Mouse (Mus musculus) kidney, adult 2 months (tissue): ENCODE results near the gene Cym. TPM values are rescaled to one million over a fixed set of nuclear protein-coding genes. Genes with fewer than 3 reads are reported as not detected.

ENCODE experiments used
- DNase-seq: peaks from one replicate; pipeline ENCODE4 v3.0.0; 2021
- H3K27ac ChIP-seq: fragments of 200-500 bp; 2 replicates; pipeline ENCODE4 v1.5.1; 2012; ENCODE audit warnings: low read depth, low read length, control low read depth, inconsistent platforms; ENCODE audit not compliant: insufficient read depth
- H3K27me3 ChIP-seq: fragments of 200-500 bp; replicated peaks from 2 replicates; pipeline ENCODE4 v1.6.1; 2012; ENCODE audit warnings: mild to moderate bottlenecking, moderate library complexity, low read length, inconsistent platforms; ENCODE audit not compliant: control insufficient read depth, insufficient read depth
- H3K36me3 ChIP-seq: fragments of 200-500 bp; 2 replicates; pipeline ENCODE4 v1.6.1; 2012; ENCODE audit warnings: mild to moderate bottlenecking, moderate library complexity, low read length, inconsistent platforms; ENCODE audit not compliant: control insufficient read depth, insufficient read depth
- H3K4me1 ChIP-seq: fragments of 200-500 bp; 2 replicates; pipeline ENCODE4 v1.6.1; 2011; ENCODE audit warnings: low read length; ENCODE audit not compliant: control insufficient read depth, insufficient read depth
- H3K4me3 ChIP-seq: fragments of 200-500 bp; 2 replicates; pipeline ENCODE4 v1.5.1; 2011; ENCODE audit warnings: mild to moderate bottlenecking, low read depth, low read length, control low read depth; ENCODE audit not compliant: insufficient read depth
- CTCF ChIP-seq: fragments of 200-500 bp; conservative IDR thresholded peaks from 2 replicates; pipeline ENCODE4 v1.5.1; 2011; ENCODE audit warnings: low read depth, mild to moderate bottlenecking, control low read depth, low read length, moderate library complexity, mixed read lengths; ENCODE audit not compliant: insufficient read depth, insufficient read length
- POLR2A ChIP-seq: fragments of 200-500 bp; IDR thresholded peaks from one replicate; pipeline ENCODE4 v1.6.1; 2011; ENCODE audit warnings: low read depth, low read length, control low read depth
- WGBS: fragments of 180-500 bp; shearing (Covaris S2); methylation state at CpG from one replicate; pipeline ENCODE4 v1.1.7; 2018; 5-methylcytosine and 5-hydroxymethylcytosine counted together
- polyA plus RNA-seq: library from polyadenylated mRNA; depleted of rRNA; stranded (reverse); fragments of >200 nt; gene quantifications from 2 replicates; pipeline ENCODE4 v1.2.3, GENCODE M21; 2012

The Cym gene
- polyA plus RNA-seq, 1 experiment, result 1.9 TPM

GRCm38 (mm10) chr3:107238471-107238980, 17.0 kb upstream of the Cym start:
- peak overlapping the region; percentile 32; the same call in 1 of the 2 replicates for H3K27ac ChIP-seq
- TF ChIP-seq POLR2A, result no peak
- no peak for TF ChIP-seq CTCF
- peaks cover 19% of the 10 kb centered on the region for H3K4me1 ChIP-seq
- H3K27me3 ChIP-seq, result no peaks in the 10 kb centered on the region
- H3K4me3 ChIP-seq, result no peak overlapping the region
- H3K36me3 ChIP-seq, result no peaks in the 10 kb centered on the region
- DNase-seq, result peak; percentile 93
- WGBS, result 51% methylated on average over 8 of the region's 8 CpGs

GRCm38 (mm10) chr3:107238051-107238450, 16.5 kb upstream of the Cym start:
- H3K27me3 ChIP-seq, result no peaks in the 10 kb centered on the region
- no peak for TF ChIP-seq POLR2A
- no peak for TF ChIP-seq CTCF
- H3K27ac ChIP-seq, result peak overlapping the region; percentile 32; the same call in 1 of the 2 replicates
- DNase-seq, result peak; percentile 74
- no peaks in the 10 kb centered on the region for H3K36me3 ChIP-seq
- no peak overlapping the region for H3K4me3 ChIP-seq
- 54% methylated on average over 2 of the region's 2 CpGs for WGBS
- H3K4me1 ChIP-seq, result peaks cover 19% of the 10 kb centered on the region

GRCm38 (mm10) chr3:107233945-107234344, 12.4 kb upstream of the Cym start:
- no peaks in the 10 kb centered on the region for H3K36me3 ChIP-seq
- no peak overlapping the region for H3K27ac ChIP-seq
- H3K27me3 ChIP-seq, result no peaks in the 10 kb centered on the region
- H3K4me3 ChIP-seq, result no peak overlapping the region
- no peak for TF ChIP-seq POLR2A
- TF ChIP-seq CTCF, result no peak
- H3K4me1 ChIP-seq, result peaks cover 16% of the 10 kb centered on the region
- 45% methylated on average over 2 of the region's 2 CpGs for WGBS
- DNase-seq, result no peak

DNA sequence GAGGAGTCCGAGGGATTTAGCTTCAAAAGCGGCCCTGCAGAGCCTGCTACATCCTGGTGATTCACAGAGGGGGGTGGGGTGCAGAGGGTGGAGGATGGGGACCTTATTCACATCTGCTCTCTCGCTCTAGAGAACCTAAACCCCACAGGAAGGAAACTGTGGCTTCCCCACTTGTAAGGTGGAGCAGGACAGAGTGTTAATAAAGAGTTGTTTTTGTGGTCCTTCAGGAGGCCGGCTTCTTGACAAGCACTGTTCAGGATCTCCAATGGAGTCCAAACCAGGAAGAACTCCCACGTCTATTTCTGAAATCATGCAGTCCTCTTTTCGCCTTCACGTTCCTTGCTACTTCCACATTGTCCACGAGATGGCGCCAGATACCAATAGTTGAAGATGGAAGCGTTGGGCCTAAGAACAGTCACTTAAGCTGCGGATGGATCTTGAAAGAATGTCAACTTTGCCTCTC, 11.8 kb upstream of the Cym start:
- DNase-seq, result peak; percentile 78

GRCm38 (mm10) chr3:107231202-107231601, 9.7 kb upstream of the Cym start:
- 0 out of 2 replicates have a peak, but pooled peaks cover 5% of the 10 kb centered on the region for H3K4me1 ChIP-seq
- 35% methylated on average over 4 of the region's 4 CpGs for WGBS
- TF ChIP-seq CTCF (no peak), POLR2A (no peak)
- H3K4me3 ChIP-seq, result no peak overlapping the region
- DNase-seq, result no peak
- H3K36me3 ChIP-seq, result no peaks in the 10 kb centered on the region
- no peaks in the 10 kb centered on the region for H3K27me3 ChIP-seq
- H3K27ac ChIP-seq, result no peak overlapping the region

More for the DNA sequence above, 11.8 kb upstream of the Cym start:
- 10% methylated on average over 11 of the region's 11 CpGs for WGBS
- peak; percentile 95 for TF ChIP-seq CTCF
- TF ChIP-seq POLR2A, result no peak
- H3K4me3 ChIP-seq, result no peak overlapping the region
- H3K27me3 ChIP-seq, result no peaks in the 10 kb centered on the region
- H3K36me3 ChIP-seq, result no peaks in the 10 kb centered on the region
- H3K27ac ChIP-seq, result no peak overlapping the region
- H3K4me1 ChIP-seq, result peaks cover 13% of the 10 kb centered on the region; the same call in 1 of the 2 replicates

DNA sequence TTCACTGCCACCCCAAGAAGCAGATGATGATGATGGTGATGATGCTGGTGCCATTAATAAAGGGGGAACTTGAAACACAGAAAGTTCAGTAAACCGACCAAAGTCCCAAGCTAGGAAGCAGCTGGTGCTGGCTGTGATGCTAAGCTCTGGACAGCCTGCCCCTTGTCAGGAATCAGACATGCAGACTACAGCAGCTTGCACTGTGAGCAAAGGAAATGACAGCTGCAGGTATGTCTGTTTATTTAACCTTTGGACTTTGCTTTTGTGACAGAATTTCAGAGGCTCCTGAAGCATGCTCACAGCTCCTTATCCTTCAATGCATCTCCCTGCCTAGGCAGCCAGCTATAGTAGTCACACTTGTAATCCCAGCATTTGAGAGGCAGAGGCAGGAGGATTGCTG, 9.0 kb upstream of the Cym start, which contains the start of gene A630076J17Rik:
Gene A630076J17Rik, plus strand, starts transcription at position 88 of the 400 bp plus-strand sequence.
- no peak within 1 kb of the TSS for H3K27ac ChIP-seq
- DNase-seq, result peak; percentile 55
- 0 out of 2 replicates have a peak, but pooled peaks cover 5% of the 10 kb centered on the region for H3K4me1 ChIP-seq
- 16% methylated on average over 1 of the region's 1 CpGs for whole genome bisulfite sequencing
- TF ChIP-seq POLR2A, result no peak
- no peak for TF ChIP-seq CTCF
- H3K36me3 ChIP-seq, result no peaks in the 10 kb centered on the region
- no peak within 1 kb of the TSS for H3K4me3 ChIP-seq
- H3K27me3 ChIP-seq, result no peaks in the 10 kb centered on the region

DNA sequence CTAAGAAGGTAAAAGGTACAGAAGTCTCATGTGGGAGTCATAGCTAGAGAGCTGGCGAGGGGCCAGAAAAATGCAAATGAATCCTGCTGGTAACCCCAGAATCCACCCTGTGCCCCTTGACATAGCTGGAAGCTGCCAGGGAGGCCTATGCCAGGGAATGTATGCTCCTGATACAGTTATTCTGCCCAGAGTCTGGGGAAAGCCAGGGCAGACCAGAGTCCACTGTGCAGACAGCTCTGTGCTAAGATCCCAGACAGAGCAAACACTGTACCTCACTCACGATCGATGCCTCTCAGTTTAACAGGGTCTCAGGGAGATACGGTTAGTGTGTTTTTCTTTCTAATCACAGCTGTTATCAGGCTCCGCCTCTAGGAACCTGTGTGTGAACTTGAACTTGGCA, 8.3 kb upstream of the Cym start:
- 0 out of 2 replicates have a peak, but pooled peaks cover 5% of the 10 kb centered on the region for H3K4me1 ChIP-seq
- 57% methylated on average over 5 of the region's 5 CpGs for WGBS
- DNase-seq, result no peak
- no peak overlapping the region for H3K4me3 ChIP-seq
- H3K36me3 ChIP-seq, result no peaks in the 10 kb centered on the region
- TF ChIP-seq POLR2A (no peak), CTCF (no peak)
- H3K27me3 ChIP-seq, result no peaks in the 10 kb centered on the region
- no peak overlapping the region for H3K27ac ChIP-seq

- WGBS, result 67% methylated on average over 5 of the region's 5 CpGs
- Histone ChIP-seq H3K27ac (no peak overlapping the region), H3K4me3 (no peak overlapping the region), H3K36me3 (no peaks in the 10 kb centered on the region), H3K4me1 (0 out of 2 replicates have a peak, but pooled peaks cover 5% of the 10 kb centered on the region), H3K27me3 (no peaks in the 10 kb centered on the region)
- DNase-seq, result no peak
- TF ChIP-seq POLR2A, result no peak
- TF ChIP-seq CTCF, result no peak
Observed at GRCm38 (mm10) chr3:107229221-107229620, 7.7 kb upstream of the Cym start.
